Mouse (Mus musculus) hindbrain, postnatal 0 days (tissue): ENCODE data around the gene Nucks1. TPM values are rescaled to one million over a fixed set of nuclear protein-coding genes. Genes with fewer than 3 reads are reported as not detected.

Experiments
- ATAC-seq: fragments of 200-750 bp; cut with Nextera tagmentation; 2 replicates; pipeline ENCODE4 v1.8.0; 2017; ENCODE audit warnings: mild to moderate bottlenecking, moderate TSS enrichment, moderate library complexity
- DNase-seq: peaks from one replicate; pipeline ENCODE4 v3.0.0-alpha.2; 2015; ENCODE audit warnings: low spot score
- H3K27ac ChIP-seq: fragments of 300-500 bp; sonication (generic); 2 replicates; pipeline ENCODE4 v1.5.1; 2014; ENCODE audit warnings: mild to moderate bottlenecking
- H3K27me3 ChIP-seq: fragments of 300-500 bp; sonication (generic); 2 replicates; pipeline ENCODE4 v1.6.1; 2014; ENCODE audit warnings: low read length, mixed read lengths; ENCODE audit not compliant: insufficient read depth
- H3K36me3 ChIP-seq: fragments of 300-500 bp; sonication (generic); 2 replicates; pipeline ENCODE4 v1.6.1; 2014; ENCODE audit warnings: low read length, mixed read lengths; ENCODE audit not compliant: insufficient read depth
- H3K4me1 ChIP-seq: fragments of 300-500 bp; sonication (generic); 2 replicates; pipeline ENCODE4 v1.6.1; 2014; ENCODE audit warnings: antibody characterized with exemption, low read length, mixed read lengths; ENCODE audit not compliant: insufficient read depth
- H3K4me2 ChIP-seq: fragments of 300-500 bp; sonication (generic); 2 replicates; pipeline ENCODE4 v1.6.1; 2014; ENCODE audit warnings: low read depth, mild to moderate bottlenecking, low read length, moderate library complexity, mixed read lengths
- H3K4me3 ChIP-seq: fragments of 300-500 bp; sonication (generic); 2 replicates; pipeline ENCODE4 v1.5.1; 2014; ENCODE audit warnings: low read length
- H3K9ac ChIP-seq: fragments of 300-500 bp; sonication (generic); replicated peaks from 2 replicates; pipeline ENCODE4 v1.6.1; 2014; ENCODE audit warnings: mild to moderate bottlenecking, low read length, moderate library complexity, mixed read lengths
- H3K9me3 ChIP-seq: fragments of 300-500 bp; sonication (generic); 2 replicates; pipeline ENCODE4 v1.6.1; 2016; ENCODE audit warnings: low read length, mixed read lengths
- CTCF ChIP-seq: IDR thresholded peaks from 2 replicates; pipeline ENCODE4 v1.5.1; 2016; ENCODE audit warnings: antibody characterized with exemption, control low read depth, low read depth
- WGBS: fragments of 180-500 bp; shearing (Covaris S2); extraction: QIAGEN DNeasy Blood & Tissue Kit; methylation state at CpG from one replicate; pipeline ENCODE4 v1.1.7; 2014; 5-methylcytosine and 5-hydroxymethylcytosine counted together
- polyA plus RNA-seq: library from polyadenylated mRNA; unstranded; fragments of >200 nt; fragmentation: Nextera tagmentation; extraction: Ambion mirVana; gene quantifications from 2 replicates; pipeline ENCODE4 v1.2.1, GENCODE M21; 2015
- total RNA-seq: library from RNA; depleted of rRNA; stranded (reverse); fragments of >200 nt; gene quantifications from 2 replicates; pipeline ENCODE4 v1.2.3, GENCODE M21; 2014

The Nucks1 gene
- total and polyA plus RNA-seq, 2 experiments from 2014 or later, result 54.1 to 88.9 TPM

DNA sequence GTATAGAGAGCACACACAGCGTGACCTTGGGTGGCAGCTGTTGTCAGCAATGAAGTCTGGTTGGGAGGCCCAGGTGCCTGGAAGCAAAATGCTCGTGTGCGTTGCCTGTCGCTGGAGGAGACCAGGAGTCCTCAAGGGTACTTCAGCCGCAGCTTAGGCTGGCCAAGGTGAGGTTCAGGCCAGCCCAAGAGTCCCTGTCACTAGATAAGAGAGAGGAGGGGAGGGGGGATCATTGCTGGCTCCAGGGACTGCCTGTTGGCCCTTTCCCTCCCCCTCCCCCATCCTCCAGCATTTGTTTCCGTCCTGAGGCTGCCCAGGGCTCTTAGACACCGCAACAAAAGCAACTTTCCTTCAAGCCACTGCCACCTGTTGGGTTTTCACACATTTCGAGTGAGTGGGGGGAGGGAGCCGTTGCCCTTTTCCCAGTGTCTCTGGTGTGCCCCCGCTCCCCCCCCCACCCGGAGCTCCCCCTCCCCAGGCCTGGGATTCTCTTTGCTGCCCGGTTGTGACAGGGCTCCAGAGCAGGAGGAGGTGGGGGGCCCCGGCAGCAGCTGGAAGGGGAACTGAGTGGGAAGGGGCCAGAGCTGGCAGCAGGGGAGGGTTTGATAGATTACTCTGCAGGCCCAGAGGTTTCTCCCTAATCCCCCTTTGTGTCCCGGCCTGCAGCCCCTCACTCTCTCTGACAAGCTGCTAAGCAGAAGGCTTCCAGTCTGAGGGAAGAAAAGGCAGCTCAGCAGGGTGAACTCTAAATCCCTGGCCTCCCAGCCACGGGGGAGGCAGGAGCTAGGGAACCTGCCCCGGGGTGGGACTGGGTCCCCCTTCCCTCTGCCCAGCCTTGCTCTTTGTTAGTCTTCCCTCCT is 60.6 kb downstream of the Nucks1 start:
- 13% methylated on average over 16 of the region's 16 CpGs for WGBS
- Histone ChIP-seq H3K9ac (no peak overlapping the region), H3K36me3 (no peaks in the 10 kb centered on the region), H3K4me3 (no peak overlapping the region), H3K4me1 (0 out of 2 replicates have a peak, but pooled peaks cover 4% of the 10 kb centered on the region), H3K4me2 (no peak overlapping the region), H3K9me3 (no peaks in the 10 kb centered on the region), H3K27ac (no peak overlapping the region), H3K27me3 (no peaks in the 10 kb centered on the region)
- ATAC-seq (no peak), DNase-seq (no peak)
- TF ChIP-seq CTCF, result no peak

GRCm38 (mm10) chr1:131971771-131972497 is 61.6 kb downstream of the Nucks1 start:
- WGBS, result 21% methylated on average over 15 of the region's 15 CpGs
- ATAC-seq (no peak), DNase-seq (no peak)
- no peak for TF ChIP-seq CTCF
- Histone ChIP-seq H3K36me3 (no peaks in the 10 kb centered on the region), H3K27ac (no peak overlapping the region), H3K4me1 (0 out of 2 replicates have a peak, but pooled peaks cover 4% of the 10 kb centered on the region), H3K27me3 (no peaks in the 10 kb centered on the region), H3K4me2 (no peak overlapping the region), H3K4me3 (no peak overlapping the region), H3K9ac (no peak overlapping the region), H3K9me3 (no peaks in the 10 kb centered on the region)

- Histone ChIP-seq H3K4me2 (no peak overlapping the region), H3K4me1 (0 out of 2 replicates have a peak, but pooled peaks cover 4% of the 10 kb centered on the region), H3K9ac (no peak overlapping the region), H3K4me3 (no peak overlapping the region), H3K36me3 (no peaks in the 10 kb centered on the region), H3K9me3 (no peaks in the 10 kb centered on the region), H3K27ac (no peak overlapping the region), H3K27me3 (no peaks in the 10 kb centered on the region)
- DNase-seq, result no peak
- 33% methylated on average over 13 of the region's 13 CpGs for WGBS
- TF ChIP-seq CTCF, result no peak
- ATAC-seq, result no peak
Measured at GRCm38 (mm10) chr1:131972498-131973334, 62.4 kb downstream of the Nucks1 start.

DNA sequence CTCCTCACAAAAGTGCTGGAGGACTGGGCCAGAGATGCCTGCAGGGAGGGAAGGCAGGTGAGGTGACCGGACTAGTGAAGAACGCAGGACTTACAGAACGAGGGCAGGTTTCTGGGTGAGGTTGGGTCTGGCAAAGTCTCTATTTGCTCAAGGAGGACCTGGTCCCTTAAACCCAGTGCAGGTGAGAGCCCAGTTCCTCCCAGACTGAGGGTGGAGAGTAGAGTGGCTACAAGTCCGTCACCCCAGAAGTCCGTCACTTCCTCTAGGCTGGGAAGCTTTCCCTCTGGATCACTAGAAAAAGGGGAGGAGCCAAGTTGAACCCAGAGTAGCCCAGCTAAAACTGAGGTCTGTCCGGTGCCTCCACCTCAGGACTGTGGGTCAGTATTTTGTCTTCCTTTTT is 63.7 kb downstream of the Nucks1 start:
- H3K27me3 ChIP-seq, result no peaks in the 10 kb centered on the region
- no peak overlapping the region for H3K4me3 ChIP-seq
- ATAC-seq, result no peak
- no peaks in the 10 kb centered on the region for H3K9me3 ChIP-seq
- no peaks in the 10 kb centered on the region for H3K36me3 ChIP-seq
- no peak for TF ChIP-seq CTCF
- H3K27ac ChIP-seq, result no peak overlapping the region
- 83% methylated on average over 6 of the region's 6 CpGs for WGBS
- DNase-seq, result no peak
- H3K4me1 ChIP-seq, result 0 out of 2 replicates have a peak, but pooled peaks cover 4% of the 10 kb centered on the region
- H3K4me2 ChIP-seq, result no peak overlapping the region
- H3K9ac ChIP-seq, result no peak overlapping the region

DNA sequence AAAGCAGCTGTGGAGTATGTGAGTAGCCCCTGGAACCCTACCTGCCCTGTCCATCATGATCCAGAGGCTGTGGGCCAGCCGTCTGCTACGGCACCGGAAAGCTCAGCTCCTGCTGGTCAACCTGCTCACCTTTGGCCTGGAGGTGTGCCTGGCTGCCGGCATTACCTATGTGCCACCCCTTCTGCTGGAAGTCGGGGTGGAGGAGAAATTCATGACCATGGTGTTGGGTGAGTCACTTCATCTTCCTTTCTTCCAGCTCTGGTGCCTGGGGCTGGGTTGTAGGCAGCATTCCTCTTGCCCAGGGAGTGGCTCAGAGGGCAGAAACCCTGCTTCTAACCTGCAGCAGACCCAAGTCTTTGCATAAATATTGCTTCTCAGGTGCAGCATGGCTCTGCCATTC is 66.6 kb downstream of the Nucks1 start:
- Histone ChIP-seq H3K9ac (no peak overlapping the region), H3K9me3 (no peaks in the 10 kb centered on the region), H3K4me1 (no peaks in the 10 kb centered on the region), H3K36me3 (no peaks in the 10 kb centered on the region), H3K27ac (no peak overlapping the region), H3K4me3 (no peak overlapping the region), H3K27me3 (no peaks in the 10 kb centered on the region), H3K4me2 (no peak overlapping the region)
- ATAC-seq (no peak), DNase-seq (no peak)
- WGBS, result 89% methylated on average over 5 of the region's 5 CpGs
- no peak for TF ChIP-seq CTCF

- H3K9ac ChIP-seq, result no peak overlapping the region
- no peak overlapping the region for H3K27ac ChIP-seq
- H3K36me3 ChIP-seq, result no peaks in the 10 kb centered on the region
- no peak for DNase-seq
- H3K4me1 ChIP-seq, result no peaks in the 10 kb centered on the region
- TF ChIP-seq CTCF, result no peak
- no peak overlapping the region for H3K4me3 ChIP-seq
- no peaks in the 10 kb centered on the region for H3K9me3 ChIP-seq
- no peak overlapping the region for H3K4me2 ChIP-seq
- no peaks in the 10 kb centered on the region for H3K27me3 ChIP-seq
- ATAC-seq, result no peak
- 25% methylated on average over 2 of the region's 2 CpGs for WGBS
Measured at GRCm38 (mm10) chr1:131980471-131980870, 70.1 kb downstream of the Nucks1 start.
